Mouse (Mus musculus): ENCODE results near the gene Hspa2. TPM values are rescaled to one million over a fixed set of nuclear protein-coding genes. Genes with fewer than 3 reads are reported as not detected.

The Hspa2 gene
- total RNA-seq, 2 experiments from 2014 or later = 13.5 to 14.6 TPM

- DNase-seq = no peak
Measured at GRCm38 (mm10) chr12:76378556-76378955, 25.4 kb upstream of the Hspa2 start.

GRCm38 (mm10) chr12:76380151-76380550 lies 23.8 kb upstream of the Hspa2 start:
- DNase-seq = no peak

GRCm38 (mm10) chr12:76385342-76385741 lies 18.6 kb upstream of the Hspa2 start:
- DNase-seq = no peak

GRCm38 (mm10) chr12:76388794-76389193 lies 15.2 kb upstream of the Hspa2 start:
- DNase-seq = no peak

DNA sequence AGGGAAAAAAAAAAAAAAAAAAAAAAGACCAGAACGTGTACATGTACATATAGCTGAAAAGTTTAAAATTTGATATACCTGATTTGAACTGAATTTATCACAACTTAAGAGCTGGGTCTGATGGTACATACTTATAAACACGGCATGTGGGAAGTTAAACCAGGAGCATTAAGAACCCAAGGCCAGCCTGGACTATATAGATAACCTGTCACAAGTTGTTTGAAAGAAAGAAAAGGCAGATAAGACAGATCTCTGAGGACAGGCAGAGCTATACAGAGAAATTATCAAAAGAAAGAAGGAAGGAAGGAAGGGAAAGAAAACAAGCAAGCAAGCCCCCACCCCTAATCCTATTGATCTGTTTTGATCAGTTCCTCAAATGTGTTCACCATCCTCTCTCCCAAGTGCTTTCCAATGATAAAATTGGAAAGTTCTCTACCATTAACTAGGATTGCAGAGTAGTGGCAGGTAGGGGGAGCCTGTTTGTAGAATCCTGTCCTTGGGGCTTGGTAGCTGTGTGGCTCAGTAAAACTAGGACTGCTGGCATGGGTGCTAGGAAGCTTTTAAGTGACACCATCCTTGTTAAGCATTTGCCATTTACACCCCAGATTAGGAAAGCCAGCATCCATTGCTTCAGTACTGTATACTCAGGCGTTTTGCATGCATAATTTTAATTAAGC lies 12.2 kb upstream of the Hspa2 start:
- no peak for DNase-seq

- DNase-seq = no peak
Measured at GRCm38 (mm10) chr12:76392979-76393378, 11.0 kb upstream of the Hspa2 start.

DNA sequence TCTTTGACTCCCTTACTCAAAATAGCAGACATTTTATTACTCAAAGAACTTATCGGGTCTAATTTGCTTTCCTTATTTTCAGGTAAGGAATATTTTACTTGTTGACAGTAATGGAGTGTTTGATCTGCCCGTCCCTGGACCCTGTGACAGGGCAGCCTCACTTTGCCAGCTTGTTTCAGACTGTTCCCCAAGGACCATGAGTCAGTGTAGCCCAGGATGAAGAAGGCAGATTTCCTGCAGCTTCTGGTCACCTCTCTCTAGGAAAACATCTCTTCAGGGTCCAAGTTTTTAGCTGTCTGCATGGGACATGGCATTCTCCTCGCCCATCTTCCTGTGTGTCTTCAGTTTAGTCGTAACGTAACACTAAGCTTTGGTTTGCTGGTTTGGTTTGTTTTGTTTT lies 6.7 kb upstream of the Hspa2 start:
- no peak for DNase-seq

GRCm38 (mm10) chr12:76401674-76402073 lies 2.3 kb upstream of the Hspa2 start:
- no peak for DNase-seq

- no peak for DNase-seq
Measured at GRCm38 (mm10) chr12:76402991-76403885, 738 bp upstream of the Hspa2 start.

GRCm38 (mm10) chr12:76404836-76405182 lies 833 bp downstream of the Hspa2 start:
- DNase-seq = no peak

DNA sequence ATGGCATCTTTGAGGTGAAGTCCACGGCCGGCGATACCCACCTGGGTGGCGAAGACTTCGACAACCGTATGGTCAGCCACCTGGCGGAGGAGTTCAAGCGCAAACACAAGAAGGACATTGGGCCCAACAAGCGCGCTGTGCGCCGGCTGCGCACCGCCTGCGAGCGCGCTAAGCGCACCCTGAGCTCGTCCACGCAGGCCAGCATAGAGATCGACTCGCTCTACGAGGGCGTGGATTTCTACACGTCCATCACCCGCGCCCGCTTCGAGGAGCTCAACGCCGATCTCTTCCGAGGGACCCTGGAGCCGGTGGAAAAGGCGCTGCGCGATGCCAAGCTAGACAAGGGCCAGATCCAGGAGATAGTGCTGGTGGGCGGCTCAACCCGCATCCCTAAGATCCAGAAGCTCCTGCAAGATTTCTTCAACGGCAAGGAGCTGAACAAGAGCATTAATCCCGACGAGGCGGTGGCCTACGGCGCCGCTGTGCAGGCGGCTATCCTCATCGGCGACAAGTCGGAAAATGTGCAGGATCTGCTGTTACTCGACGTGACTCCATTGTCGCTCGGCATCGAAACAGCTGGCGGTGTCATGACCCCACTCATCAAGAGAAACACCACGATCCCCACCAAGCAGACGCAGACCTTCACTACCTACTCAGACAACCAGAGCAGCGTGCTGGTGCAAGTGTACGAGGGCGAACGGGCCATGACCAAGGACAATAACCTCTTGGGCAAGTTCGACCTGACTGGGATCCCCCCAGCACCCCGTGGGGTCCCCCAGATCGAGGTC lies 1.4 kb downstream of the Hspa2 start:
- DNase-seq = peak; percentile 36

GRCm38 (mm10) chr12:76405971-76406370 lies 2.0 kb downstream of the Hspa2 start:
- DNase-seq = no peak

- DNase-seq = no peak
Measured at GRCm38 (mm10) chr12:76407184-76407583, 3.2 kb downstream of the Hspa2 start.

DNA sequence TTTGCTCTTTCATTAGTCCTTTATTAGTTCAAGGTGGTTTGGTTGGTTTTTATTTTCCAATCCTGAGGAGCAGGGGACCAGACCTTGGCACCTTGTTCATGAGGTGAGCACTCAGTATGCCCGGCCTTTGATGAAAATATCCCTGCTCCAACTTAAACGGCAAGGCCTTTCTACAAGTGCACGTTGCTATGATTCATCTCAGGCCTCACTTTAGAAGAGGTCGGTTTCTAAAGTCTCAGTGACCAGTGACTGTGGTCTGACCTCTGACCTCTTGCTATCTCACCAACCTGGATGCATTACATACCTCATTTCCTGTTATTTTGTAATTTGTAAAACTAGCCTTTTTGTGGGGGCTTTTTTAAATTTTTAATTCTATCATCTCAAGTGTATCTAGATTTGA lies 5.2 kb downstream of the Hspa2 start:
- no peak for DNase-seq

DNA sequence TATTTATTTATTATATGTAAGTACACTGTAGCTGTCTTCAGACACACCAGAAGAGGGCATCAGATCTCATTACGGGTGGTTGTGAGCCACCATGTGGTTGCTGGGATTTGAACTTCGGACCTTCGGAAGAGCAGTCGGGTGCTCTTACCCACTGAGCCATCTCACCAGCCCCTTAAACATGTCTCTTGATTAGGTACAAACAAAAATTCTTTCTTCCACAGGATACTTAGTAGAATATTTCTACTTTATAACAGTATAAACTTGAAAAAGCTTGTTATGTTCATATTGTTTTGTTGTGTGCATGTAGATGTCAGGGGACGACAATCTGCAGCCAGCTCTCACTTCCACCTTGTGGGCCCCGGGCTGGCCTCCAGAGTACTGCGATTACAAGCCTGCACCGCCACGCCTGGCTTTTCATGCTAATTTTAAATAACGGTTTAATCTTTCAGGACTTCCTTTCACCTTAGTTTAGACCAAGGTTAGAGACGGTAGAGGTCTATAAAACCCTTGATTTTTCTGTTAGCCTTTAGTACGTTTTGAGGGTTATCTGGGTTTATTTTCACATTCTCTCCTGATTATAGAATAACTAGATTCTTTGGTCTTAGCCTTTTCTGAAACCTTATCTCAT lies 11.5 kb downstream of the Hspa2 start:
- DNase-seq = peak; percentile 47

GRCm38 (mm10) chr12:76417433-76417854 lies 13.5 kb downstream of the Hspa2 start, which contains the start of gene Ppp1r36:
TSS of gene Ppp1r36 (plus strand) at chr12:76417538.
- DNase-seq = peak; percentile 44

GRCm38 (mm10) chr12:76418346-76418745 lies 14.4 kb downstream of the Hspa2 start:
- no peak for DNase-seq

DNA sequence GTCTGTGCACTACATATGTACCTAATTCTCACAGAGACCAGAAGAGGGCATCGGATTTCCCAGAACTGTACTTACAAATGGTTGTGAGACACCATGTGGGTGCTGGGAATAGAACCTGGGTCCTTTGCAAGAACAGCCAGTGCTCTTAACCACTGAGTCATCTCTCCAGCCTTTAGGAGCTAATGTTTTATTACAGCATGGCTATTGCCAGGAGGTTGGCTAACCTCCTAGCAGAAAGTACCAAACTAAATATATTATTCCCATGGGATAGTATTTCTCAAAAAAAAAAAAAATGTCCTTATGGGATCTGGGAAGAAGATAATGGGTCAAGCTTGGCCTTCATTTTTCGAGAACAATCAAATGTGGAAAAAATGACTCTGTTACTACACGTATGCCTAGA lies 21.3 kb downstream of the Hspa2 start:
- no peak for DNase-seq

- no peak for DNase-seq
Measured at GRCm38 (mm10) chr12:76427546-76427945, 23.6 kb downstream of the Hspa2 start.

- no peak for DNase-seq
Measured at GRCm38 (mm10) chr12:76430879-76431406, 27.0 kb downstream of the Hspa2 start.

DNA sequence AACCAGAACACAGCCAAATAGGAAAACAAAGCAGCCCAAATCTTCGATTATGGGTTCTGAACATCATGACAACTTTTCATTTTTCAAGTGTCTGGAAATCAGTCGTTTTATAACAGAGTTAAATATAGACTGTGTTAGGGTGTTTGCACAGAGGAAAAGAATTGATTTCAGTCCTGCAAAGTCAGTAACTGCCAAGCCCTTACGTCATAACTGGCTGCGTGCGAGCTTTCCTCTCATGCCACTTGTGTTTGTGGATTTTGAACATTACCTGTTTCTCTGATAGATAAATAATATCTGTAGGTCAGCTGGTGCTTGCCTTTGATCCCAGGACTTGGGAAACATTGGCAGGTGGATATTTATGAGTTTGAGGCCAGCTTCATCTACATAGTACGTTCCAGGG lies 27.5 kb downstream of the Hspa2 start:
- no peak for DNase-seq

DNA sequence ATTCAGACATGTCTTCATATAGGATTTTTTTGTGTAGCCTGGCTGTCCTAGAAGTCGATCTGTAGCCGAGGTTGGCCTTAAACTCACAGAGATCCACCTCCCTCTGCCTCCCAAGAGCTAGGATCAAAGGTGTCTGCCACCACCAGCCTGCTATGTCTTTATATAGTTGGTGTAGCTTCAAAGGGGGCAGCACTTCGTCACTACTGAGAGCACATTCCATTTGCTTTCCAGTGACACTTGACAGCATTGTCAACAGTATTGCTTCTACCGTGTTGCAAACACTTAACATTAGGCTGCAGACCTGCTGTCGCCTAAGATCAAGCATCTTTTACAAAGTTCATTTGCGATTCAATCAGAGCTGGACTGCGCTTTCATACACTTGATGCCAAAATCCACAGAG lies 30.1 kb downstream of the Hspa2 start:
- DNase-seq = no peak

All from heart, postnatal 4 days (tissue).